Mouse (Mus musculus) neural tube, embryonic 13.5 days (tissue): ENCODE data around the gene Igfbp6. TPM values are rescaled to one million over a fixed set of nuclear protein-coding genes. Genes with fewer than 3 reads are reported as not detected.

Experiments
- ATAC-seq: fragments of 200-750 bp; cut with Nextera tagmentation; 2 replicates; pipeline ENCODE4 v1.8.0; 2017; ENCODE audit warnings: low read depth, mild to moderate bottlenecking, moderate TSS enrichment, moderate library complexity
- H3K27ac ChIP-seq: fragments of 300-500 bp; sonication (generic); replicated peaks from 2 replicates; pipeline ENCODE4 v1.5.1; 2015; ENCODE audit warnings: moderate library complexity, mild to moderate bottlenecking, inconsistent platforms
- H3K27me3 ChIP-seq: fragments of 300-500 bp; sonication (generic); 2 replicates; pipeline ENCODE4 v1.6.1; 2015; ENCODE audit warnings: mild to moderate bottlenecking, inconsistent platforms
- H3K36me3 ChIP-seq: fragments of 300-500 bp; sonication (generic); 2 replicates; pipeline ENCODE4 v1.6.1; 2015; ENCODE audit warnings: mild to moderate bottlenecking, inconsistent platforms
- H3K4me1 ChIP-seq: fragments of 300-500 bp; sonication (generic); replicated peaks from 2 replicates; pipeline ENCODE4 v1.6.1; 2015; ENCODE audit warnings: inconsistent platforms
- H3K4me2 ChIP-seq: fragments of 300-500 bp; sonication (generic); 2 replicates; pipeline ENCODE4 v1.6.1; 2015; ENCODE audit warnings: inconsistent platforms, mild to moderate bottlenecking, moderate library complexity
- H3K4me3 ChIP-seq: fragments of 300-500 bp; sonication (generic); 2 replicates; pipeline ENCODE4 v1.5.1; 2015; ENCODE audit warnings: mild to moderate bottlenecking, inconsistent platforms
- H3K9ac ChIP-seq: fragments of 300-500 bp; sonication (generic); 2 replicates; pipeline ENCODE4 v1.6.1; 2015; ENCODE audit warnings: moderate library complexity, mild to moderate bottlenecking, inconsistent platforms
- H3K9me3 ChIP-seq: fragments of 300-500 bp; sonication (generic); 2 replicates; pipeline ENCODE4 v1.6.1; 2016; ENCODE audit warnings: inconsistent platforms
- WGBS: fragments of 180-500 bp; shearing (Covaris S2); methylation state at CpG from one replicate; pipeline ENCODE4 v1.1.7; 2015; 5-methylcytosine and 5-hydroxymethylcytosine counted together
- polyA plus RNA-seq: library from polyadenylated mRNA; unstranded; fragments of >200 nt; fragmentation: Nextera tagmentation; extraction: Ambion mirVana; gene quantifications from 2 replicates; pipeline ENCODE4 v1.2.1, GENCODE M21; 2015

The Igfbp6 gene
- polyA plus RNA-seq, 1 experiment from 2014 or later: 1.2 TPM

DNA sequence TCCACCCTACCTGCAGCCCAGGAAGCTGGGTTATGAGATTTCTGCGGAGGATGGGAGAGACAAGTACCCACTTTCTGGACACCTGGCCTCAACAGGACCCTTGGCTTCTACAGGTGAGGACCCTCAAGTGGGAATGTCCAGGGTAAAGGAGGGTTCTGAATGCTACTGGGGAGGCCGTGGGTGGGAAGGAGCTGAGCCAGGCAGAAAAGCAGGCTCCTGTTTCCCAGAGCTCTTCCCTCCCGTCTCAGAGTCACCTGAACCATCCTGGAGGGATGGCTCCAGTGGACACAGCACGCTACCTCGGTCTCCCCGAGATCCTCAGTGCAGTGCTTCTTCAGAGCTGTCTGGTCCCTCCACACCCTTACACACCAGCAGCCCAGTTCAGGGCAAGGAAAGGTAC, 32.0 kb upstream of the Igfbp6 start:
- Histone ChIP-seq H3K4me2 (no peak overlapping the region), H3K9ac (no peak overlapping the region), H3K4me1 (peaks cover 36% of the 10 kb centered on the region), H3K9me3 (no peaks in the 10 kb centered on the region), H3K4me3 (no peak overlapping the region), H3K36me3 (peaks cover 25% of the 10 kb centered on the region), H3K27ac (no peak overlapping the region), H3K27me3 (peaks cover 7% of the 10 kb centered on the region)
- WGBS: 87% methylated on average over 6 of the region's 6 CpGs
- no peak for ATAC-seq

DNA sequence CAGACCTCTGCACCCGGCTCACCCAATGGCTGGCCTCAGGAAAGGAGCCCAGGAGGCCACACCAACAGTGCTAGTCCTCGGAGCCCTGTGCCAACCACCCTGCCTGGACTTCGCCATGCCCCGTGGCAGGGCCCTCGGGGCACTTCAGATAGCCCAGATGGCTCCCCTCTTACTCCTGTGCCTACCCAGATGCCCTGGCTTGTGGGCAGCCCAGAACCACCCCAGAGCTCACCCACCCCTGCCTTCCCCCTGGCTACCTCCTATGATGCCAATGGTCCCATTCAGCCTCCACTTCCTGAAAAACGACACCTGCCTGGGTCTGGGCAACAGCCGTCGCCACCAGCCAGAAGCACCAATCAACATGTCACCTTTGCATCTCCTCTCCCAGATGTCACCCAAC, 31.3 kb upstream of the Igfbp6 start:
- no peak overlapping the region for H3K27ac ChIP-seq
- no peak for ATAC-seq
- H3K36me3 ChIP-seq: peaks cover 31% of the 10 kb centered on the region
- H3K9me3 ChIP-seq: no peaks in the 10 kb centered on the region
- no peak overlapping the region for H3K4me3 ChIP-seq
- no peak overlapping the region for H3K9ac ChIP-seq
- H3K4me2 ChIP-seq: no peak overlapping the region
- H3K27me3 ChIP-seq: peaks cover under 1% of the 10 kb centered on the region
- 83% methylated on average over 8 of the region's 8 CpGs for WGBS
- peaks cover 37% of the 10 kb centered on the region for H3K4me1 ChIP-seq

DNA sequence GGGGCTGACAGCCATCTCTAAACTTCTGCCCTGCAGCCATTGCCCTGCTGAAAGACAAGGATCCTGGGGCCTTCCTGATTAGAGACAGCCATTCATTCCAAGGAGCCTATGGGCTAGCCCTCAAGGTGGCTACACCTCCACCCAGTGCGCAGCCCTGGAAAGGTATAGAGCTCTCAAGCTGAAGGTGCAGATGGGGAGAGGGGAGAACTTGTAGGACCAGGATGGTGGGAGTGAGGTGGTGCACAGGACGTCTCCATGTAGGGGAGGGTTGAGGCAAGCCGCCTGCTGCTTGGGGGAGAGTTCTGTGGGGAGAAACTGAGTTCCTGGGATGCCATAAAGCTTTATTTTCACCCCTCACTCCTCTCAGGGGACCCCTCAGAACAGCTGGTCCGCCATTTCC, 30.5 kb upstream of the Igfbp6 start:
- H3K4me2 ChIP-seq: no peak overlapping the region
- ATAC-seq: no peak
- peaks cover 44% of the 10 kb centered on the region for H3K4me1 ChIP-seq
- H3K27ac ChIP-seq: no peak overlapping the region
- H3K9me3 ChIP-seq: no peaks in the 10 kb centered on the region
- no peak overlapping the region for H3K9ac ChIP-seq
- 87% methylated on average over 4 of the region's 4 CpGs for WGBS
- H3K27me3 ChIP-seq: no peaks in the 10 kb centered on the region
- H3K36me3 ChIP-seq: peaks cover 36% of the 10 kb centered on the region
- H3K4me3 ChIP-seq: no peak overlapping the region

DNA sequence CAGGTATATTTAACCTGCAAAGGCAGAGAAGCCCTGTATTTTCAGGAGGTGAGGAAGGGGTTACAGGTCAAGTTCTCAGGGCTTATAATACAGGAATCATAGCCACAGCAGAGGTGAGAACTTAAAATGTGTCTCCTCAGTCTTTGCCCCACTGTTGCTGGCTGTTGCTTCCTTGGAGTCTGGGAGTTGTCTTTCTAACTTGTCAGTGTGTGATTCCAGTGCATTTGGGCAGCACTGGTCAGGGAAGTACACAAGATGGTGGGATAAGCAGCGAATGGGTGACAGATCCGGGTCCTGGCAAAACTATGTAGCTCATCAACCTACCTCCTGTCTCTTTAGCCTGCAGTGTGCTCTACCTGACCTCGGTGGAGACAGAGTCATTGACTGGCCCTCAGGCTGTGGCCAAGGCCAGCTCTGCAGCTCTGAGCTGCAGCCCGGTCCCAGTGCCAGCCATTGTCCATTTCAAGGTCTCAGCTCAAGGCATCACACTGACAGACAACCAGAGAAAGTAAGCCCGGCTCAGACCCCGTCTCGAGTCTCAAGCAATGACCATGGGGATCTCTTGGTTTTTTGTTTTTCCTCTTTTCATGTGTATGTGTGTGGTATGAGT, 29.4 kb upstream of the Igfbp6 start:
- Histone ChIP-seq H3K9ac (no peak overlapping the region), H3K27ac (no peak overlapping the region), H3K9me3 (no peaks in the 10 kb centered on the region), H3K4me1 (peaks cover 35% of the 10 kb centered on the region), H3K27me3 (no peaks in the 10 kb centered on the region), H3K36me3 (peaks cover 47% of the 10 kb centered on the region), H3K4me2 (no peak overlapping the region), H3K4me3 (no peak overlapping the region)
- no peak for ATAC-seq
- 86% methylated on average over 7 of the region's 7 CpGs for WGBS

DNA sequence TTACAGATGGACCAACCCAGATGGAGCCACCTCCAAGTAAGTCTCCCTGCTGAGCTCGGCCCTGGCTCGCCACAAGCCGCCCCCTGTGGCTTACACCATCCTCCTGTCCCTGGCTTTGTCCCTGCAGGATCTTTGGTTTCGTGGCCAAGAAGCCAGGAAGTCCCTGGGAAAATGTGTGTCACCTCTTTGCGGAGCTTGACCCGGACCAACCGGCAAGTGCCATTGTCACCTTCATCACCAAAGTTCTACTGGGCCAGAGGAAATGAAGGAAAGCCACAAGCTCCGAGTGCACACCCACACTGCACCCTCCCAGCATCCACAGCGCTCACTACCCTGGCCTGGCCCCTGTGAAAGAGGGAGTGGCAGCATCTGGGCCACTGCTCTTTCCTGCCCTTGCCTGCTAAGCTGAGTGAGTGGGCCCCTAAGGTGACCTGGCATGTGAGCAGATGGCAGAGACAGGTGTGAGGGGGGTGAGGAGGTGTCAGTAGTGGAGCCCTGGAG, 28.4 kb upstream of the Igfbp6 start:
- H3K9ac ChIP-seq: no peak overlapping the region

DNA sequence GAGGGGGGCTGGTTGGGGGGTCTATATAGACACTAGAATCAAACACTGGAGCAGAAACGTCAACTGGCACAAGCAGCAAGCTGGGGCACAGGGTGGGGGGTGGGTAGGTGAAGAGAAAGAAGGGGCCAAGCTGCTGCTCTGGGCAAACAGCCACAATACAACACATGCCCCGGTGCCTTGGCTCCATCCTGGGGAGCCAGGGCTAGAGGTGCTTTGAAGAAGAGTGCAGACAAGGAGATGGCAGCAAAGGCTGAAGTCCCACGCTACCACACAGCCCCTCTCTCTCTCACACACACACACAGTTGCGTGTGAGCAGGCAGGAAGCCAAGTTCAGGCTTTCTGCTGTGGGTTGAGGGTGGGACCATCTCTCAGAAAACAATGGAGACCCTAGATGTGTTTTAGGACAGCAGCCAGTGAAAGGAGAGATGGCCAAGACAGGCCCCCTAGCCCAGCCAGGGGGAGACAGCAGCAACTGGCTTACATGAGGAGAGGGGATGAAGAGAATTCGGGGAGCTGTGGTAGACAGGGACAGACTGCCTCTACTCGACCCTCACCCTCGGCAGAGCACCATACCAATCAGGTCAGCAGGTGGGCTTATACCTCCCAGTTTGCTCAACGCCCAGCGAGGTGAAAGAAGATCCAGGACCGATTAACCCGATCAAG, 27.3 kb upstream of the Igfbp6 start:
- Histone ChIP-seq H3K36me3 (peaks cover 68% of the 10 kb centered on the region), H3K9ac (0 out of 2 replicates have a peak overlapping the region, but pooled peaks have one; percentile 26), H3K4me3 (no peak overlapping the region), H3K4me2 (no peak overlapping the region), H3K27me3 (no peaks in the 10 kb centered on the region), H3K9me3 (no peaks in the 10 kb centered on the region), H3K4me1 (peaks cover 35% of the 10 kb centered on the region), H3K27ac (peak overlapping the region; percentile 62)
- 74% methylated on average over 11 of the region's 11 CpGs for WGBS
- ATAC-seq: peak; percentile 44

More for the DNA sequence above, 28.4 kb upstream of the Igfbp6 start:
- Histone ChIP-seq H3K9me3 (no peaks in the 10 kb centered on the region), H3K27ac (peak overlapping the region; percentile 62), H3K4me1 (peaks cover 35% of the 10 kb centered on the region), H3K36me3 (peaks cover 57% of the 10 kb centered on the region), H3K27me3 (no peaks in the 10 kb centered on the region), H3K4me2 (no peak overlapping the region), H3K4me3 (no peak overlapping the region)
- WGBS: 71% methylated on average over 9 of the region's 9 CpGs
- no peak for ATAC-seq

DNA sequence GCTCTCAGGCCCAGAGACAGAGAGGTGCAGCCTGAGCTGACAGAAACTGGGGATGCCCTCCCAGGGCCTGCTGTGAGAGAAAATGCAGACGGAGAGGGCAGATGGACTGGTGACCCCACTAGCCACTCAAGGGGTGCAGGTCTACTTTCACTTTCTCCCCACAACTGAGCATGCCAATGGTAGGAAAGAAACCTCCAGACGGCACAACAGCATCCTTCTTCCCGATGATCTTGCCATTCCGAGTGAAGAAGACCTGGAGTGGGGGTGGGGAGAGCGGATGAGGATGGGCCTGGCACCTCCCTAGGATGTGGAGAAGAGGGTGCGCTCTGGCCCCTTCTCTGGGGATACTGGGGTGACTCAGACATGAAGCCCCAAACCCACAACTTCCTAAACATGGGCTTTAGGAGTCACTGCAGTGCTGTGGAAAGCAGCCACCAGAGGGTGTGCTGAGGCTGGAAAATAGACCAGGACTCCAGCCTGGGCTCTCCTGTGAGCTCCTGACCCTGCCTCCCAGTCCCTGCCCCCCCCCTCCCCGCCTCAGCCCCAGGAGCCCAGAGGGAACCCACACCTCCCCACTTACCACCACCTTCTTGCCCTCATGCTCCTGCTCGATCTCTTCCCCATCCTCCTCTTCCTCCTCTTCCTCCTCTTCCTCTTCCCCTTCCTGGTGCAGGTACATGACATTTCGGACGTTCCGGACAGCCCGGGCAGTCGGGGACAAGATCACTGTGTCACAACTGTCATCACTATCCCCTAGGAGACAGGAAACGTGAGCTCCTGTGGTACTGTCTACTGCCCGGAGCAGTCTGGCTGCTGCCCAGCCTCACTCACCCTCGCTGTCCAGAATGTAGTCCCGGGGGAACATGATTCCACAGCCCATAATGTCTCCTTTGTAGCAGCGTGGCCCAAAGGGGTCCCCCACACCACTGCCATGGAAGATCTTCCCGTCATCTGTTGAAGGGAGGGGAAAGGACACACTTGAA, 26.4 kb upstream of the Igfbp6 start:
- H3K4me3 ChIP-seq: no peak overlapping the region
- H3K9me3 ChIP-seq: no peaks in the 10 kb centered on the region
- ATAC-seq: no peak
- H3K4me2 ChIP-seq: no peak overlapping the region
- H3K9ac ChIP-seq: 0 out of 2 replicates have a peak overlapping the region, but pooled peaks have one; percentile 26
- peaks cover 35% of the 10 kb centered on the region for H3K4me1 ChIP-seq
- peak overlapping the region; percentile 62 for H3K27ac ChIP-seq
- no peaks in the 10 kb centered on the region for H3K27me3 ChIP-seq
- whole genome bisulfite sequencing: 73% methylated on average over 19 of the region's 19 CpGs
- peaks cover 75% of the 10 kb centered on the region for H3K36me3 ChIP-seq

DNA sequence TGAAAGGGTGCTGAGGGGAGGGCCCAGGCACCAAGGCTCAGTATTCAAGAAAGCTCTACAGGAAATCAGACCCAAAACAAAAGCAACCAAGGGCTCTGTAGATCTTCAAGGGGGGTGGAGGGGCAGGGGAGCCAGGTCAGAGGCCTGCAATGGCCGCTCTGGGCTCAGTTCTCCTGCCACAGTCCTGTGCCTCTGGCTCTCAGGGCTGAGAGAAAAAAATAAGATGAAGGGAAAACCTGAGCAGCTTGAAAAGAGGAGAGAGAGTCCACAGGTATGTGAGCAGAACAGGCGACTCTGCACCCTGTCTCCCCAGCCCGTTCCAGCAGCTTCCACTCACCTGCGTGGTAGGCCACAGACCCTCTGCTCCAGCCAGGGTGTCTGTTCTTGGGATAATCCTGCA, 25.6 kb upstream of the Igfbp6 start:
- Histone ChIP-seq H3K4me3 (no peak overlapping the region), H3K9ac (no peak overlapping the region), H3K36me3 (peaks cover 80% of the 10 kb centered on the region), H3K9me3 (no peaks in the 10 kb centered on the region), H3K27ac (no peak overlapping the region), H3K4me1 (peaks cover 34% of the 10 kb centered on the region), H3K4me2 (no peak overlapping the region), H3K27me3 (no peaks in the 10 kb centered on the region)
- ATAC-seq: no peak
- WGBS: 96% methylated on average over 4 of the region's 4 CpGs

DNA sequence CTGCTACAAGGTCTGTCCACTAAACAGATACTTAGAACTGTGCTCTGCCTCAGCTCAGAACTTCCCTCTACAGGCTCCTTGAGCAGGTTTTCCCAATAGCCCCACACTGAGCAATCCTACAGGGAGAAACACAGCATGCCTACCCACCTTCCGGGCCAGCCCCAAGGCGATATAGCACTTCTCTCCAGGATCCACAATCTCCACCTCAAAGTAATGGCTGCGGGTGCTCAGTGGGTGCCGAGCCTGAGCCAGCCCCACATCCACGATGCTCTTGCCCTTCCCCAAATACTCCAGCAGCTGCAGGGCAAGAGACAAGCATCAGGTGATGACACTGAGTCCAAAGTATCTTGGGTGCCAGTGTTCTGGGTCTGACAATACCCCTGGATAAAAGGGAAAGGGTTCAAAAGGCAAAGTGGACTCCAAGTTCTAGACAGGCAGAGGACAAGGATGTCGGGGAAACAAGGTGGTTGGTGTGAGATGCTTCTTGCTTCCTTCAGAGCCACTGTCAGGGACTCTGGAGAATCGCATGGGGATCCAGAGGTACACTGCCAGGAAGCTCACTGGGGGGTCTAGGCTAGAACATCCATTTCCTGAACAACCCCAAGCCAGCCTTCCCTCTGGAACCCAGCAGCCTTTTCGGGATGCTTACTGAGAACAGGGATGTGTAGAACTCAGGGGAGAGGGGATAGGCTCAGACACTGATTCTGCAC, 24.9 kb upstream of the Igfbp6 start:
- WGBS: 72% methylated on average over 8 of the region's 8 CpGs

DNA sequence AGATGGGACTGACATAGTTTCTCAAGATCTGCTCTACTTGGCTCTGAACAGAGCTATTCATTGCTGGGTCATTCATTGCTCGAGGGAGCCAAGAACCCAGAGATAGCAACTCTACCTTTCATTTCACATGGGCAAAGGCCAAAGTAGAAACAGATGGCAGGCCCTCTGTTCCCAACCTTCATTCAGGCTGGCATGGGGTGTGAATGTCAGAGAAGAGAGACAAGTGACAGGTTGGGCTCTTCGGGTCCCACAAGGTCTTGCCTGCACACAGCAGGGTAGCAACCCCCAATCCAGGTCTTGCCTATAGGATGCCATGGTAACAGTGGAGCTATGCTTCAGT, 24.4 kb upstream of the Igfbp6 start:
- no peak overlapping the region for H3K4me3 ChIP-seq
- H3K36me3 ChIP-seq: peaks cover 87% of the 10 kb centered on the region
- no peaks in the 10 kb centered on the region for H3K9me3 ChIP-seq
- peaks cover 29% of the 10 kb centered on the region for H3K4me1 ChIP-seq
- H3K27me3 ChIP-seq: no peaks in the 10 kb centered on the region
- no peak overlapping the region for H3K9ac ChIP-seq
- WGBS: 71% methylated on average over 2 of the region's 2 CpGs
- no peak overlapping the region for H3K4me2 ChIP-seq
- no peak overlapping the region for H3K27ac ChIP-seq
- ATAC-seq: no peak

More for the DNA sequence above, 24.9 kb upstream of the Igfbp6 start:
- no peaks in the 10 kb centered on the region for H3K27me3 ChIP-seq
- H3K4me2 ChIP-seq: no peak overlapping the region
- 0 out of 2 replicates have a peak overlapping the region, but pooled peaks have one; percentile 8 for H3K9ac ChIP-seq
- peaks cover 29% of the 10 kb centered on the region for H3K4me1 ChIP-seq
- peaks cover 82% of the 10 kb centered on the region for H3K36me3 ChIP-seq
- no peaks in the 10 kb centered on the region for H3K9me3 ChIP-seq
- no peak overlapping the region for H3K27ac ChIP-seq
- no peak overlapping the region for H3K4me3 ChIP-seq
- no peak for ATAC-seq

DNA sequence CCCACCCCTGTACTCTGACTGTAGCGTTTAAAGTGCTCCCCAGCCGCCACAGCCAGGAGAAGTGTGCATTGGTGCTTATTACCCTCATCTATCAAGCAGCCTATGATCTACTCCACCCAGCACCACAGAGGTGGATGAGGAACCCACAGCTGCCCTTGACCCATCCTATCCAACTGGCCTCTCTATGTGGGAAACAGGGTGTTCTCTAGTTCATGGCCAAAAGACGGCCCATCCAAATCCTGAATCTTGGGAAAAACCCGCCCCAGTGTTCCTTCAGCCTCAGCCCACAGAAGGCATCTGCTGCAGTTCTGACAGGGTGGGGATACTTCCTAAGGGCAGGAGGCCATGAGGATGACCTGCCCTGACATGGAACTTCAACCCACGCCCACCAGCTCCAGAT, 23.6 kb upstream of the Igfbp6 start:
- no peak for ATAC-seq
- no peaks in the 10 kb centered on the region for H3K9me3 ChIP-seq
- H3K4me1 ChIP-seq: peaks cover 29% of the 10 kb centered on the region
- peaks cover 90% of the 10 kb centered on the region for H3K36me3 ChIP-seq
- no peaks in the 10 kb centered on the region for H3K27me3 ChIP-seq
- no peak overlapping the region for H3K9ac ChIP-seq
- H3K4me3 ChIP-seq: no peak overlapping the region
- 88% methylated on average over 5 of the region's 5 CpGs for WGBS
- H3K4me2 ChIP-seq: no peak overlapping the region
- no peak overlapping the region for H3K27ac ChIP-seq
